Mouse (Mus musculus): Measurements from ENCODE around the gene Ppy.

DNA sequence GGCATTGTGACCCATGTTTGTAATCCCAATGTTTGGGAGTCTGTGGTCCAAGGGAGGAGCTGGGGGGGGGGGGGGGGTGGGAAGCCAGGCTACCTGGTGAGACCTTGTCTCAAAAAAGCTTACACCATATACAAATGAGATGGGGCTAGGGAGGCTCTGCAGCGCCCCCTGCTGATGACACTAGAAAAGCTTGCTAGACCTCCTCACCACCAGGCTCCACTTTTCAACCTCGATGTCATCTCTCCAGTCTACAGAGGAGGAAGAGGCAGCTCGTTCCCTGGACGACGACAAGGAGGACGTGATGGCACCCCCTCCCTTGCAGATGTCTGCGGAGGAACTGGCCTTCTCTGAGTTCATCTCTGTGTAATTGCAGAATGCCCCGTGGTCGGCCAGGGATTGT is 47.3 kb downstream of the Ppy start:
- TF ChIP-seq POLR2A (IDR thresholded peaks at IDR 0.05; ENCODE audit: insufficient read depth, low read depth, low read length) (no peak), CTCF (IDR thresholded peaks at IDR 0.05; ENCODE audit: insufficient read depth, low read depth, low read length) (peak; percentile 32; the same call in 1 of the 2 replicates)
